10 mouse cellular contexts compared by ENCODE assay signal in genomic region chr13:51071763-51072276, GRCm38 (mm10). TPM values are rescaled to one million over a fixed set of nuclear protein-coding genes. Genes with fewer than 3 reads are reported as not detected.
DNase-seq lines count a peak whose midpoint lies in the region; ATAC-seq and TF ChIP-seq lines count a peak whose summit lies in the region.
"Had no signal": no experiment of that assay in that cellular context is flagged by ENCODE, and none has a peak within 500 bp of the region (broad histone marks: within the 10 kb centered on the region; RNA-seq: fewer than 3 reads in every experiment).

No protein-coding gene starts in this region.

- no peak for ATAC-seq in kidney, postnatal 0 days (replicated peaks; ENCODE audit: low FRiP score, low read depth)
- ATAC-seq in midbrain, embryonic 15.5 days (replicated peaks), result no peak

- H3K9me3 ChIP-seq in kidney, postnatal 0 days (replicated peaks; ENCODE audit: low read length), result no peaks in the 10 kb centered on the region; the same call in 1 of the 2 replicates
- no peaks in the 10 kb centered on the region for H3K9me3 ChIP-seq in midbrain, embryonic 15.5 days

- no peaks in the 10 kb centered on the region for H3K4me1 ChIP-seq in brown adipose tissue, adult 24 weeks (ENCODE audit: control insufficient read depth, insufficient read depth, insufficient read length, low read length)
- 0 out of 2 replicates have a peak, but pooled peaks cover 10% of the 10 kb centered on the region for H3K4me1 ChIP-seq in kidney, postnatal 0 days (replicated peaks; ENCODE audit: insufficient read depth, low read length)
- no peaks in the 10 kb centered on the region for H3K4me1 ChIP-seq in midbrain, embryonic 15.5 days

- peak overlapping the region; percentile 41; the same call in 1 of the 2 replicates for H3K4me3 ChIP-seq in brown adipose tissue, adult 24 weeks (ENCODE audit: insufficient read depth, low read depth, low read length)
- H3K4me3 ChIP-seq in kidney, postnatal 0 days (replicated peaks; ENCODE audit: low read depth, low read length), result no peak overlapping the region
- no peak overlapping the region for H3K4me3 ChIP-seq in midbrain, embryonic 15.5 days
- H3K4me3 ChIP-seq: erythroblast, embryonic 14.5 days had no signal

- no peak for TF ChIP-seq CTCF in kidney, postnatal 0 days (IDR thresholded peaks at IDR 0.05; ENCODE audit: low read depth)

- H3K27me3 ChIP-seq in kidney, postnatal 0 days (ENCODE audit: insufficient read depth, low read length), result no peaks in the 10 kb centered on the region
- no peaks in the 10 kb centered on the region for H3K27me3 ChIP-seq in midbrain, embryonic 15.5 days (replicated peaks)

- H3K9ac ChIP-seq in kidney, postnatal 0 days (ENCODE audit: low read depth, low read length), result peak overlapping the region; percentile 15; the same call in 1 of the 2 replicates
- no peak overlapping the region for H3K9ac ChIP-seq in midbrain, embryonic 15.5 days

- no peaks in the 10 kb centered on the region for H3K36me3 ChIP-seq in kidney, postnatal 0 days (ENCODE audit: insufficient read depth, low read length)
- no peaks in the 10 kb centered on the region for H3K36me3 ChIP-seq in midbrain, embryonic 15.5 days (replicated peaks)

- peak; percentile 8 for DNase-seq in adrenal gland, postnatal 10 days
- no peak for DNase-seq in adrenal gland, postnatal 25 days
- DNase-seq in kidney, postnatal 0 days (ENCODE audit: low spot score), result peak; percentile 6
- DNase-seq in lung, postnatal 36 days, result peak; percentile 71
- DNase-seq in thymus, postnatal 0 days (ENCODE audit: low spot score), result no peak
- no peak for DNase-seq in thymus, postnatal 25 days
- DNase-seq: adrenal gland, postnatal 36 days had no signal

- 46% methylated on average over 8 of the region's 8 CpGs for WGBS in kidney, postnatal 0 days
- WGBS in midbrain, embryonic 15.5 days, result 77% methylated on average over 8 of the region's 8 CpGs

- H3K4me2 ChIP-seq in kidney, postnatal 0 days (ENCODE audit: low read length), result no peak overlapping the region
- no peak overlapping the region for H3K4me2 ChIP-seq in midbrain, embryonic 15.5 days

- H3K27ac ChIP-seq in brown adipose tissue, adult 24 weeks (replicated peaks; ENCODE audit: low read depth, low read length), result peak overlapping the region; percentile 69
- peak overlapping the region; percentile 60 for H3K27ac ChIP-seq in kidney, postnatal 0 days
- no peak overlapping the region for H3K27ac ChIP-seq in midbrain, embryonic 15.5 days

RNA-seq across cellular contexts. Expression of gene Spin1, which starts 28.9 kb away (rescaled TPM):
- 10 to 100 TPM; 63.9 to 68.1 TPM for total RNA-seq in adrenal gland, postnatal 10 days (2021)
- total RNA-seq in adrenal gland, postnatal 25 days (2021), result 59.2 and 72.5 TPM in 2 replicates
- polyA plus RNA-seq in brown adipose tissue, adult 24 weeks (2012; ENCODE audit: insufficient read depth, insufficient read length, missing spikeins), result 14.7 and 16.4 TPM in 2 replicates
- 67.6 and 71.8 TPM in 2 replicates for polyA plus RNA-seq in kidney, postnatal 0 days (2015; fragmentation: Nextera tagmentation; extraction: Ambion mirVana)
- 44.7 and 49.3 TPM in 2 replicates for polyA plus RNA-seq in thymus, postnatal 0 days (2015; fragmentation: Nextera tagmentation; extraction: Ambion mirVana)
- polyA plus RNA-seq in midbrain, embryonic 15.5 days (2015; fragmentation: Nextera tagmentation; extraction: Ambion mirVana), result 169 and 176 TPM in 2 replicates

Comparison
In these comparisons a context has a peak if more than half of its experiments do, and no peak if none do; other contexts are left out.
1. DNase-seq: peak in adrenal gland, postnatal 10 days (single experiment), kidney, postnatal 0 days (single experiment) and lung, postnatal 36 days (single experiment); none in adrenal gland, postnatal 25 days (single experiment), thymus, postnatal 0 days (single experiment) and thymus, postnatal 25 days (single experiment).